Mouse (Mus musculus) left cerebral cortex, postnatal 4 days (tissue): ENCODE data around the gene Ddx6. TPM values are rescaled to one million over a fixed set of nuclear protein-coding genes. Genes with fewer than 3 reads are reported as not detected.
"Not testable (repeated sequence)": the region's sequence is repeated elsewhere in the genome, so short reads cannot be mapped to it uniquely, and the experiment has no call there.

Experiments used
- DNase-seq: peaks from one replicate; pipeline ENCODE4 v3.0.0-alpha.2; 2022
- intact Hi-C: fragments of 180-260 bp; cut with DNase I; formaldehyde crosslinking; loops from one replicate; pipeline ENCODE4 v1.15.1; 2025
- total RNA-seq, 2 experiments: library from RNA; stranded (reverse); gene quantifications; 2 replicates each; pipeline ENCODE4 v1.2.3; 2021

Ddx6 gene
- 100 to 1,000 TPM; 144 to 146 TPM for total RNA-seq

GRCm38 (mm10) chr9:44604779-44605615 lies at the start of gene Ddx6:
TSS of gene Ddx6 (plus strand) at chr9:44604892.
- peak; percentile 63 for DNase-seq
- intact Hi-C loops, result loop anchor here (5.0 kb wide), 1 partner anchor 98 kb away; no protein-coding TSS in a partner anchor

GRCm38 (mm10) chr9:44561597-44561996 lies 43.1 kb upstream of the Ddx6 start, which contains the start of gene Cxcr5:
TSS of gene Cxcr5 (minus strand) at chr9:44561877.
- intact Hi-C loops, result no loop called here

GRCm38 (mm10) chr9:44562936-44563335 lies 41.8 kb upstream of the Ddx6 start:
- intact Hi-C loops, result no loop called here
- DNase-seq, result no peak

More at GRCm38 (mm10) chr9:44561597-44561996, 43.1 kb upstream of the Ddx6 start, which contains the start of gene Cxcr5:
- no peak for DNase-seq

- peak; percentile 31 for DNase-seq
- intact Hi-C loops, result no loop called here
Observed at GRCm38 (mm10) chr9:44565367-44565766, 39.3 kb upstream of the Ddx6 start.

GRCm38 (mm10) chr9:44567338-44568082 lies 37.2 kb upstream of the Ddx6 start:
- DNase-seq, result no peak
- intact Hi-C loops, result no loop called here

GRCm38 (mm10) chr9:44568083-44568455 lies 36.6 kb upstream of the Ddx6 start:
- DNase-seq, result no peak
- intact Hi-C loops, result no loop called here

GRCm38 (mm10) chr9:44570939-44571382 lies 33.7 kb upstream of the Ddx6 start:
- DNase-seq, result no peak
- intact Hi-C loops, result no loop called here

- intact Hi-C loops, result no loop called here
- no peak for DNase-seq
Observed at GRCm38 (mm10) chr9:44573306-44573705, 31.4 kb upstream of the Ddx6 start.

GRCm38 (mm10) chr9:44575095-44575494 lies 29.6 kb upstream of the Ddx6 start:
- no peak for DNase-seq

GRCm38 (mm10) chr9:44576046-44576445 lies 28.6 kb upstream of the Ddx6 start:
- DNase-seq, intact Hi-C loops: not testable (repeated sequence)

More at GRCm38 (mm10) chr9:44575095-44575494, 29.6 kb upstream of the Ddx6 start:
- intact Hi-C loops, result no loop called here

GRCm38 (mm10) chr9:44579392-44579791 lies 25.3 kb upstream of the Ddx6 start:
- intact Hi-C loops, result no loop called here
- DNase-seq, result no peak

GRCm38 (mm10) chr9:44580085-44580484 lies 24.6 kb upstream of the Ddx6 start:
- intact Hi-C loops, result no loop called here
- DNase-seq, result no peak

- intact Hi-C loops, result no loop called here
- DNase-seq, result no peak
Observed at GRCm38 (mm10) chr9:44581423-44581822, 23.3 kb upstream of the Ddx6 start.

- intact Hi-C loops, result no loop called here
- DNase-seq, result no peak
Observed at GRCm38 (mm10) chr9:44582390-44582789, 22.3 kb upstream of the Ddx6 start.

GRCm38 (mm10) chr9:44586640-44587261 lies 17.9 kb upstream of the Ddx6 start:
- no peak for DNase-seq
- intact Hi-C loops, result no loop called here

GRCm38 (mm10) chr9:44587262-44588160 lies 17.2 kb upstream of the Ddx6 start:
- intact Hi-C loops, result no loop called here

GRCm38 (mm10) chr9:44588605-44589004 lies 16.1 kb upstream of the Ddx6 start:
- no peak for DNase-seq
- intact Hi-C loops, result no loop called here

More at GRCm38 (mm10) chr9:44587262-44588160, 17.2 kb upstream of the Ddx6 start:
- DNase-seq, result no peak

GRCm38 (mm10) chr9:44589095-44589494 lies 15.6 kb upstream of the Ddx6 start:
- no peak for DNase-seq
- intact Hi-C loops, result no loop called here

GRCm38 (mm10) chr9:44590969-44591368 lies 13.7 kb upstream of the Ddx6 start:
- intact Hi-C loops, result no loop called here

GRCm38 (mm10) chr9:44591595-44592188 lies 13.0 kb upstream of the Ddx6 start:
- intact Hi-C loops, result no loop called here
- DNase-seq, result no peak

More at GRCm38 (mm10) chr9:44590969-44591368, 13.7 kb upstream of the Ddx6 start:
- no peak for DNase-seq
